Mouse (Mus musculus): ENCODE measurements around the gene Zfp637. TPM values are rescaled to one million over a fixed set of nuclear protein-coding genes. Genes with fewer than 3 reads are reported as not detected.
A peak's percentile ranks its signal among the peaks of the same experiment; 100 is the strongest.

The Zfp637 gene
- polyA plus RNA-seq (2016; fragmentation: Nextera tagmentation; extraction: Ambion mirVana), result 128 and 130 TPM in 2 replicates

GRCm38 (mm10) chr6:117840686-117841510 is at the start of gene Zfp637:
Gene Zfp637, plus strand, starts transcription at chr6:117841180.
- whole genome bisulfite sequencing, result under 1% methylated on average over 66 of the region's 66 CpGs
- Histone ChIP-seq H3K36me3 (peaks cover 28% of the 10 kb centered on the region), H3K4me3 (peak within 1 kb of the TSS; percentile 86), H3K4me1 (peaks cover 12% of the 10 kb centered on the region; the same call in 1 of the 2 replicates), H3K27me3 (replicated peaks) (no peaks in the 10 kb centered on the region), H3K27ac (peak within 1 kb of the TSS; percentile 89), H3K9me3 (no peaks in the 10 kb centered on the region), H3K4me2 (replicated peaks) (peak within 1 kb of the TSS; percentile 71), H3K9ac (peak within 1 kb of the TSS; percentile 94)
- peak; percentile 96 for ATAC-seq (ENCODE audit: low FRiP score, low read depth)

- no peaks in the 10 kb centered on the region for H3K9me3 ChIP-seq
- no peak overlapping the region for H3K4me3 ChIP-seq
- no peak overlapping the region for H3K27ac ChIP-seq
- H3K36me3 ChIP-seq, result no peaks in the 10 kb centered on the region
- ATAC-seq (ENCODE audit: low FRiP score, low read depth), result no peak
- H3K27me3 ChIP-seq (replicated peaks), result no peaks in the 10 kb centered on the region
- no peak overlapping the region for H3K9ac ChIP-seq
- 89% methylated on average over 3 of the region's 3 CpGs for WGBS
- H3K4me2 ChIP-seq (replicated peaks), result no peak overlapping the region
- H3K4me1 ChIP-seq, result no peaks in the 10 kb centered on the region
These were observed 45.7 kb upstream of the Zfp637 start for GRCm38 (mm10) chr6:117795251-117795650.

GRCm38 (mm10) chr6:117800824-117801223 is 40.2 kb upstream of the Zfp637 start:
- no peaks in the 10 kb centered on the region for H3K4me1 ChIP-seq
- WGBS, result 76% methylated on average over 7 of the region's 7 CpGs
- H3K9ac ChIP-seq, result no peak overlapping the region
- no peak for ATAC-seq (ENCODE audit: low FRiP score, low read depth)
- no peaks in the 10 kb centered on the region for H3K27me3 ChIP-seq (replicated peaks)
- H3K4me2 ChIP-seq (replicated peaks), result no peak overlapping the region
- H3K4me3 ChIP-seq, result no peak overlapping the region
- no peak overlapping the region for H3K27ac ChIP-seq
- H3K36me3 ChIP-seq, result no peaks in the 10 kb centered on the region
- H3K9me3 ChIP-seq, result no peaks in the 10 kb centered on the region

- no peak for ATAC-seq (ENCODE audit: low FRiP score, low read depth)
- no peaks in the 10 kb centered on the region for H3K4me1 ChIP-seq
- no peak overlapping the region for H3K9ac ChIP-seq
- H3K36me3 ChIP-seq, result no peaks in the 10 kb centered on the region
- 80% methylated on average over 6 of the region's 6 CpGs for WGBS
- no peaks in the 10 kb centered on the region for H3K27me3 ChIP-seq (replicated peaks)
- no peaks in the 10 kb centered on the region for H3K9me3 ChIP-seq
- H3K4me2 ChIP-seq (replicated peaks), result no peak overlapping the region
- no peak overlapping the region for H3K27ac ChIP-seq
- H3K4me3 ChIP-seq, result no peak overlapping the region
These were observed 39.2 kb upstream of the Zfp637 start for GRCm38 (mm10) chr6:117801801-117802200.

- Histone ChIP-seq H3K4me3 (no peak overlapping the region), H3K4me1 (no peaks in the 10 kb centered on the region), H3K27me3 (replicated peaks) (no peaks in the 10 kb centered on the region), H3K9ac (no peak overlapping the region), H3K4me2 (replicated peaks) (no peak overlapping the region), H3K9me3 (no peaks in the 10 kb centered on the region), H3K36me3 (no peaks in the 10 kb centered on the region), H3K27ac (no peak overlapping the region)
- ATAC-seq (ENCODE audit: low FRiP score, low read depth), result no peak
- 100% methylated on average over 1 of the region's 1 CpGs for WGBS
These were observed 33.2 kb upstream of the Zfp637 start for GRCm38 (mm10) chr6:117807756-117808155.

GRCm38 (mm10) chr6:117809816-117810215 is 31.2 kb upstream of the Zfp637 start:
- ATAC-seq (ENCODE audit: low FRiP score, low read depth), result no peak
- H3K4me3 ChIP-seq, result no peak overlapping the region

GRCm38 (mm10) chr6:117810717-117811116 is 30.3 kb upstream of the Zfp637 start:
- H3K9me3 ChIP-seq, result no peaks in the 10 kb centered on the region
- H3K27me3 ChIP-seq (replicated peaks), result no peaks in the 10 kb centered on the region
- no peak overlapping the region for H3K9ac ChIP-seq
- H3K36me3 ChIP-seq, result no peaks in the 10 kb centered on the region
- H3K27ac ChIP-seq, result no peak overlapping the region
- 77% methylated on average over 4 of the region's 4 CpGs for WGBS
- no peaks in the 10 kb centered on the region for H3K4me1 ChIP-seq
- ATAC-seq (ENCODE audit: low FRiP score, low read depth), result no peak
- H3K4me3 ChIP-seq, result no peak overlapping the region
- H3K4me2 ChIP-seq (replicated peaks), result no peak overlapping the region

More at GRCm38 (mm10) chr6:117809816-117810215, 31.2 kb upstream of the Zfp637 start:
- WGBS, result 85% methylated on average over 6 of the region's 6 CpGs
- Histone ChIP-seq H3K27me3 (replicated peaks) (no peaks in the 10 kb centered on the region), H3K4me2 (replicated peaks) (no peak overlapping the region), H3K36me3 (no peaks in the 10 kb centered on the region), H3K4me1 (no peaks in the 10 kb centered on the region), H3K9ac (no peak overlapping the region), H3K9me3 (no peaks in the 10 kb centered on the region), H3K27ac (no peak overlapping the region)

- H3K4me3 ChIP-seq, result no peak overlapping the region
- WGBS, result 84% methylated on average over 5 of the region's 5 CpGs
- no peak overlapping the region for H3K9ac ChIP-seq
- no peaks in the 10 kb centered on the region for H3K9me3 ChIP-seq
- no peaks in the 10 kb centered on the region for H3K27me3 ChIP-seq (replicated peaks)
- H3K36me3 ChIP-seq, result no peaks in the 10 kb centered on the region
- H3K4me2 ChIP-seq (replicated peaks), result no peak overlapping the region
- no peak overlapping the region for H3K27ac ChIP-seq
- no peak for ATAC-seq (ENCODE audit: low FRiP score, low read depth)
- no peaks in the 10 kb centered on the region for H3K4me1 ChIP-seq
These were observed 29.7 kb upstream of the Zfp637 start for GRCm38 (mm10) chr6:117811256-117811655.

GRCm38 (mm10) chr6:117814681-117815080 is 26.3 kb upstream of the Zfp637 start:
- H3K9me3 ChIP-seq, result no peaks in the 10 kb centered on the region
- H3K4me2 ChIP-seq (replicated peaks), result no peak overlapping the region
- no peak for ATAC-seq (ENCODE audit: low FRiP score, low read depth)
- no peaks in the 10 kb centered on the region for H3K4me1 ChIP-seq
- no peak overlapping the region for H3K4me3 ChIP-seq
- no peaks in the 10 kb centered on the region for H3K27me3 ChIP-seq (replicated peaks)
- no peaks in the 10 kb centered on the region for H3K36me3 ChIP-seq
- no peak overlapping the region for H3K9ac ChIP-seq
- H3K27ac ChIP-seq, result no peak overlapping the region

- no peak for ATAC-seq (ENCODE audit: low FRiP score, low read depth)
- H3K9me3 ChIP-seq, result no peaks in the 10 kb centered on the region
- no peak overlapping the region for H3K9ac ChIP-seq
- H3K27me3 ChIP-seq (replicated peaks), result no peaks in the 10 kb centered on the region
- no peak overlapping the region for H3K4me3 ChIP-seq
- H3K27ac ChIP-seq, result no peak overlapping the region
- 81% methylated on average over 4 of the region's 5 CpGs for WGBS
- H3K4me1 ChIP-seq, result no peaks in the 10 kb centered on the region
- H3K36me3 ChIP-seq, result no peaks in the 10 kb centered on the region
- no peak overlapping the region for H3K4me2 ChIP-seq (replicated peaks)
These were observed 23.9 kb upstream of the Zfp637 start for GRCm38 (mm10) chr6:117817108-117817541.

- Histone ChIP-seq H3K9ac (no peak overlapping the region), H3K27me3 (replicated peaks) (no peaks in the 10 kb centered on the region), H3K4me1 (no peaks in the 10 kb centered on the region), H3K36me3 (no peaks in the 10 kb centered on the region), H3K4me2 (replicated peaks) (no peak overlapping the region), H3K9me3 (no peaks in the 10 kb centered on the region), H3K4me3 (no peak overlapping the region), H3K27ac (no peak overlapping the region)
- 94% methylated on average over 14 of the region's 14 CpGs for WGBS
- no peak for ATAC-seq (ENCODE audit: low FRiP score, low read depth)
These were observed 20.7 kb upstream of the Zfp637 start for GRCm38 (mm10) chr6:117820327-117820726.

- no peak overlapping the region for H3K27ac ChIP-seq
- H3K4me2 ChIP-seq (replicated peaks), result no peak overlapping the region
- no peaks in the 10 kb centered on the region for H3K9me3 ChIP-seq
- H3K4me1 ChIP-seq, result no peaks in the 10 kb centered on the region
- 19% methylated on average over 4 of the region's 4 CpGs for WGBS
- H3K36me3 ChIP-seq, result no peaks in the 10 kb centered on the region
- peak; percentile 79 for ATAC-seq (ENCODE audit: low FRiP score, low read depth)
- no peak overlapping the region for H3K9ac ChIP-seq
- H3K27me3 ChIP-seq (replicated peaks), result no peaks in the 10 kb centered on the region
- H3K4me3 ChIP-seq, result no peak overlapping the region
These were observed 15.6 kb upstream of the Zfp637 start for GRCm38 (mm10) chr6:117825369-117825768.

- H3K4me3 ChIP-seq, result no peak overlapping the region
- H3K27ac ChIP-seq, result no peak overlapping the region
- no peak overlapping the region for H3K4me2 ChIP-seq (replicated peaks)
- H3K27me3 ChIP-seq (replicated peaks), result no peaks in the 10 kb centered on the region
- H3K9ac ChIP-seq, result no peak overlapping the region
- H3K36me3 ChIP-seq, result no peaks in the 10 kb centered on the region
- peak; percentile 52; the same call in 1 of the 2 replicates for ATAC-seq (ENCODE audit: low FRiP score, low read depth)
- 16% methylated on average over 9 of the region's 9 CpGs for WGBS
- no peaks in the 10 kb centered on the region for H3K4me1 ChIP-seq
- H3K9me3 ChIP-seq, result no peaks in the 10 kb centered on the region
These were observed 12.7 kb upstream of the Zfp637 start for GRCm38 (mm10) chr6:117828273-117828672.
